Mouse (Mus musculus) lung, embryonic 16.5 days (tissue): Measurements from ENCODE around the gene Mmp28. TPM values are rescaled to one million over a fixed set of nuclear protein-coding genes. Genes with fewer than 3 reads are reported as not detected.
A peak's percentile ranks its signal among the peaks of the same experiment; 100 is the strongest.

Experiments used
- ATAC-seq: fragments of 200-750 bp; cut with Nextera tagmentation; 2 replicates; pipeline ENCODE4 v1.8.0; 2017; ENCODE audit warnings: low read depth, mild to moderate bottlenecking, moderate library complexity
- H3K27ac ChIP-seq: fragments of 300-500 bp; sonication (generic); 2 replicates; pipeline ENCODE4 v1.5.1; 2014; ENCODE audit warnings: mild to moderate bottlenecking, control low read depth, low read length
- H3K27me3 ChIP-seq: fragments of 300-500 bp; sonication (generic); 2 replicates; pipeline ENCODE4 v1.6.1; 2014; ENCODE audit warnings: low read depth, low read length, mixed read lengths; ENCODE audit not compliant: control insufficient read depth, insufficient read depth
- H3K36me3 ChIP-seq: fragments of 300-500 bp; sonication (generic); 2 replicates; pipeline ENCODE4 v1.6.1; 2014; ENCODE audit warnings: low read length; ENCODE audit not compliant: control insufficient read depth, insufficient read depth
- H3K4me1 ChIP-seq: fragments of 300-500 bp; sonication (generic); replicated peaks from 2 replicates; pipeline ENCODE4 v1.6.1; 2014; ENCODE audit warnings: low read length, mixed read lengths; ENCODE audit not compliant: control insufficient read depth, insufficient read depth
- H3K4me2 ChIP-seq: fragments of 300-500 bp; sonication (generic); 2 replicates; pipeline ENCODE4 v1.6.1; 2014; ENCODE audit warnings: low read depth, low read length, control low read depth
- H3K4me3 ChIP-seq: fragments of 300-500 bp; sonication (generic); 2 replicates; pipeline ENCODE4 v1.5.1; 2014; ENCODE audit warnings: mild to moderate bottlenecking, low read length, control low read depth
- H3K9ac ChIP-seq: fragments of 300-500 bp; sonication (generic); 2 replicates; pipeline ENCODE4 v1.6.1; 2014; ENCODE audit warnings: low read length, control low read depth
- H3K9me3 ChIP-seq: fragments of 300-500 bp; sonication (generic); 2 replicates; pipeline ENCODE4 v1.6.1; 2016; ENCODE audit warnings: low read length; ENCODE audit not compliant: control insufficient read depth
- WGBS: fragments of 180-500 bp; shearing (Covaris S2); extraction: QIAGEN DNeasy Blood & Tissue Kit; methylation state at CpG from one replicate; pipeline ENCODE4 v1.1.7; 2014; 5-methylcytosine and 5-hydroxymethylcytosine counted together
- polyA plus RNA-seq: library from polyadenylated mRNA; unstranded; fragments of >200 nt; fragmentation: Nextera tagmentation; extraction: Ambion mirVana; gene quantifications from 2 replicates; pipeline ENCODE4 v1.2.1, GENCODE M21; 2015

The Mmp28 gene
- 1.7 and 1.8 TPM in 2 replicates for polyA plus RNA-seq

DNA sequence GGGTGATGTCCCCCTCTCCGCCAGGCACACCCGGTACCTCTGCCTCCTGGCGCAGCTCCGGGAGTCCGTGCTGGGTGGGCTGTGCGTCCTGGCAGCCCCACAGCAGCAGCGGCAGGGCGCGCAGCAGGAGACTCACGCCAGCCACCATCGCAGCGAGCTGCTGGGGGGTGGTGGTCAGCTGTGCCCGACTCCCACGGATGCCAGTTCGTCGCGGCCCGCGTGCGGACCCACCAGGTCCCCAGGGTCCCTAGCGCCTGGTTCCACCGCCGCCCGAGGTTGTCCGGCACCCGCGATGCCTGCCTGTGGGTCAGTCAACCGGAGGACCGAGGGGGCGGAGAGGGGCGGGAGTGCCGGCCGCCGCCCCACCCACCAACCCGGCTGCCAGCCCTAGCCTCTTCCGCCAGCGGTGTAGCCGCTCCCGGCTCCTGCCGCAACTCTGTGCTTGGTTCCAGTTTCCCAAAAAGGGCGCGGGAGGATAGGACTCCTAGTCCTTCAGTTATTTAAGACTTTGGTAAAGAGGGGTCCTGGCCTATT lies at the start of gene Mmp28:
Mmp28 (minus strand) TSS at position 361 of the 534 bp plus-strand sequence.
- Histone ChIP-seq H3K4me2 (peak within 1 kb of the TSS; percentile 84), H3K4me1 (peaks cover 15% of the 10 kb centered on the region; the same call in 1 of the 2 replicates), H3K27me3 (peaks cover 8% of the 10 kb centered on the region; the same call in 1 of the 2 replicates), H3K27ac (no peak within 1 kb of the TSS), H3K36me3 (no peaks in the 10 kb centered on the region), H3K9me3 (no peaks in the 10 kb centered on the region), H3K9ac (peak within 1 kb of the TSS; percentile 63), H3K4me3 (peak within 1 kb of the TSS; percentile 65)
- WGBS, result under 1% methylated on average over 40 of the region's 42 CpGs
- peak; percentile 72 for ATAC-seq

DNA sequence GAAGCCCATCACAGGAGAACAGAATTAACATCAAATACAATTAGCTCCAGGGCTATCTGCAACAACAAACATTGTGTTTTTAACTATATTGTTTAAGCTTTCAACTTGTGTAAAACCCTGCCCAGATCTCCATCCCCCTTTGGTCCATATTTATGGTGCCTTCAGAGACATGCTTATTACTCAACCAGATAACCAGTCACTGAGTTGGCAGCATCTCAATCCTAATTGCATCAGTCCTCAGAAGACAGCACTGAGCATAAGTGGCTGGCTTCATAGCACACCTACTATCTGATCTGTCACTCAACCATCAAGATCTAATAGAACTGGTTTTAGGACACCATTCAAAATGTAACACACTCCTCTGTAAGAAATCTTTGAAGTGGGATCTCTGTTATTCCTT lies 46.6 kb upstream of the Mmp28 start:
- Histone ChIP-seq H3K27me3 (no peaks in the 10 kb centered on the region), H3K4me3 (no peak overlapping the region), H3K4me1 (no peaks in the 10 kb centered on the region), H3K4me2 (no peak overlapping the region), H3K9ac (no peak overlapping the region), H3K27ac (no peak overlapping the region), H3K9me3 (no peaks in the 10 kb centered on the region), H3K36me3 (peaks cover 18% of the 10 kb centered on the region)
- ATAC-seq, result no peak

GRCm38 (mm10) chr11:83504308-83504707 lies 41.4 kb upstream of the Mmp28 start:
- no peak overlapping the region for H3K4me3 ChIP-seq
- 92% methylated on average over 5 of the region's 5 CpGs for WGBS

GRCm38 (mm10) chr11:83495571-83495970 lies 32.7 kb upstream of the Mmp28 start:
- 88% methylated on average over 2 of the region's 2 CpGs for WGBS

More at GRCm38 (mm10) chr11:83504308-83504707, 41.4 kb upstream of the Mmp28 start:
- Histone ChIP-seq H3K4me1 (no peaks in the 10 kb centered on the region), H3K4me2 (no peak overlapping the region), H3K27me3 (no peaks in the 10 kb centered on the region), H3K9ac (no peak overlapping the region), H3K36me3 (peaks cover 43% of the 10 kb centered on the region), H3K9me3 (no peaks in the 10 kb centered on the region), H3K27ac (no peak overlapping the region)
- ATAC-seq, result no peak

DNA sequence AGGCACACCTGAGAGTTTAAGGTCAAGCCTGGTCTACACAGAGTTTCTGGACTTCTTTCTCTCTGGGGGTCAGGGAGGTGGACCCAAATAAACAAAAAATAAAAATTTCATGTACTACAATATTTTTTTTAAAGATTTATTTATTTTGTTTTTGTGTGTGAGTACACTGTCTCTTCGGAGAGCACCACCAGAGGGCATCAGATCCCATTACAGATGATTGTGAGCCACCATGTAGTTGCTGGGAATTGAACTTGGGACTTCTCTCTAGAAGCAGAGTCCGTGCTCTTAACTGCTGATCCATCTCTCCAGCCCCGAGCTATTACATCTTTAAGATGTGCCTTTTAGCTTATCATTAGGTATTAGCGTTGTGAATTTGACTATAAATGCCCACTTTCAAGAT lies 28.6 kb upstream of the Mmp28 start:
- Histone ChIP-seq H3K9ac (no peak overlapping the region), H3K4me3 (no peak overlapping the region), H3K27ac (no peak overlapping the region), H3K36me3 (peaks cover 10% of the 10 kb centered on the region), H3K4me1 (no peaks in the 10 kb centered on the region), H3K4me2 (no peak overlapping the region), H3K27me3 (no peaks in the 10 kb centered on the region), H3K9me3 (no peaks in the 10 kb centered on the region)
- no peak for ATAC-seq
- 75% methylated on average over 4 of the region's 4 CpGs for WGBS

More at GRCm38 (mm10) chr11:83495571-83495970, 32.7 kb upstream of the Mmp28 start:
- no peak for ATAC-seq
- no peaks in the 10 kb centered on the region for H3K9me3 ChIP-seq
- no peaks in the 10 kb centered on the region for H3K4me1 ChIP-seq
- no peak overlapping the region for H3K4me2 ChIP-seq
- peaks cover 3% of the 10 kb centered on the region; the same call in 1 of the 2 replicates for H3K36me3 ChIP-seq
- H3K9ac ChIP-seq, result no peak overlapping the region
- H3K4me3 ChIP-seq, result no peak overlapping the region
- H3K27me3 ChIP-seq, result no peaks in the 10 kb centered on the region
- H3K27ac ChIP-seq, result no peak overlapping the region

GRCm38 (mm10) chr11:83473235-83474016 lies 10.6 kb upstream of the Mmp28 start:
- ATAC-seq, result peak; percentile 85
- Histone ChIP-seq H3K4me2 (peak overlapping the region; percentile 92), H3K4me3 (peak overlapping the region; percentile 92), H3K9ac (peak overlapping the region; percentile 96), H3K36me3 (no peaks in the 10 kb centered on the region; the same call in 1 of the 2 replicates), H3K27me3 (no peaks in the 10 kb centered on the region), H3K27ac (peak overlapping the region; percentile 96), H3K9me3 (no peaks in the 10 kb centered on the region), H3K4me1 (peaks cover 11% of the 10 kb centered on the region)
- 2% methylated on average over 28 of the region's 52 CpGs for WGBS

GRCm38 (mm10) chr11:83472324-83473234 lies 9.7 kb upstream of the Mmp28 start, which contains the start of gene Taf15:
Gene Taf15 (plus strand): TSS chr11:83473086.
- WGBS, result under 1% methylated on average over 64 of the region's 66 CpGs

GRCm38 (mm10) chr11:83471766-83472165 lies 8.9 kb upstream of the Mmp28 start:
- H3K9me3 ChIP-seq, result no peaks in the 10 kb centered on the region

More at GRCm38 (mm10) chr11:83472324-83473234, 9.7 kb upstream of the Mmp28 start, which contains the start of gene Taf15:
- Histone ChIP-seq H3K27me3 (no peaks in the 10 kb centered on the region), H3K4me2 (peak within 1 kb of the TSS; percentile 92), H3K27ac (peak within 1 kb of the TSS; percentile 96), H3K36me3 (no peaks in the 10 kb centered on the region; the same call in 1 of the 2 replicates), H3K4me3 (peak within 1 kb of the TSS; percentile 92), H3K4me1 (peaks cover 11% of the 10 kb centered on the region), H3K9ac (peak within 1 kb of the TSS; percentile 96), H3K9me3 (no peaks in the 10 kb centered on the region)
- ATAC-seq, result peak; percentile 99

More at GRCm38 (mm10) chr11:83471766-83472165, 8.9 kb upstream of the Mmp28 start:
- ATAC-seq, result no peak
- 57% methylated on average over 2 of the region's 2 CpGs for WGBS
- Histone ChIP-seq H3K36me3 (no peaks in the 10 kb centered on the region), H3K27me3 (no peaks in the 10 kb centered on the region), H3K4me2 (peak overlapping the region; percentile 73), H3K9ac (peak overlapping the region; percentile 74; the same call in 1 of the 2 replicates), H3K4me1 (peaks cover 17% of the 10 kb centered on the region), H3K27ac (no peak overlapping the region), H3K4me3 (peak overlapping the region; percentile 92; the same call in 1 of the 2 replicates)
